Mouse (Mus musculus) bone marrow macrophage, adult 2 months (primary cell): ENCODE results near the gene Fam186b.

Experiments used
- CTCF ChIP-seq: IDR thresholded peaks from 2 replicates; pipeline ENCODE4 v1.5.1; 2012; ENCODE audit warnings: low read depth, mild to moderate bottlenecking, low read length, moderate library complexity
- POLR2A ChIP-seq: IDR thresholded peaks from 2 replicates; pipeline ENCODE4 v1.6.1; 2012; ENCODE audit warnings: mild to moderate bottlenecking, low read depth, low read length, borderline replicate concordance

- TF ChIP-seq POLR2A (no peak), CTCF (no peak)
These were observed 72.0 kb downstream of the Fam186b start for GRCm38 (mm10) chr15:99223585-99224207.
